Mouse (Mus musculus): Measurements from ENCODE around the gene Dnase2b.

Dnase2b gene

GRCm38 (mm10) chr3:146616533-146617283 lies 1.3 kb upstream of the Dnase2b start:
- CTCF ChIA-PET: no interaction called here

GRCm38 (mm10) chr3:146611821-146612220 lies 3.6 kb downstream of the Dnase2b start:
- CTCF ChIA-PET: no interaction called here

GRCm38 (mm10) chr3:146611261-146611660 lies 4.1 kb downstream of the Dnase2b start:
- CTCF ChIA-PET: no interaction called here

DNA sequence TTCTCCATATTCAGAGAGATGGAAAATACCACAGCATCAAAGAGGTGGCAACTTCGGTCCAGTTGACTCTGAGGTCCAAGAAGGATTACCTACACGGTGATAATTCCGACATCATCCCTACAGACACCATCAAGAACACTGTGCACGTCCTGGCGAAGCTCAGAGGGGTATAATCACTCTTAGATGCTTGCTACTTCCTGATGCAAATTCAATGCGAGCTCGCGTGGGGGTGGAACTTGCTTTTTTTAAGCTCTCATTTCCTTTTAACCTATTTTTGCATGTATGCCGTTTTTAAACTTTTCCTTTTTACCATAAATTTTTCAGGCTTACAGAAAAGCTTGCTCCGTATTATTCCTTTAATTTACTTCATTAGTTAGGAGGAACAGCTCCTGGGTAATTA lies 5.1 kb downstream of the Dnase2b start:
- CTCF ChIA-PET: no interaction called here

GRCm38 (mm10) chr3:146607368-146607767 lies 8.0 kb downstream of the Dnase2b start:
- CTCF ChIA-PET: no interaction called here

DNA sequence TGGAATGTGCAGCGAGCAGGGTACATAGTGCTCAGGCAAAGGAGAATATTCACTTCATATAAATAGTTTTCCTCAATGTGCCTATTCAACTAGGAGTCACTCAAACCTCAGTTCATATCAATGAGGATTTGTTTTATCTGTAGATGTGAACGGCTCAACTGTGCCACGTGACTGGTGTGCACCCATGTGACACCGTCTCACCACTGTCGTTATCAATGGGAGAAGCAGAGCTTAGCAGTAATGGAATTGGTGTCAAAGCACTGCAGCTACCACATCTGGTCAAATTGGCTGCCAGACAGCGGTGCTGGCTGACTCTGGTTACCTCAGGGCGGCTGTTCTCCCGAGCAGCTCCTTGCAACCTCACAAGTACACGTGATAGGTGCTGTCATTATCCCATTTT lies 10.7 kb downstream of the Dnase2b start:
- CTCF ChIA-PET: no interaction called here

- CTCF ChIA-PET: no interaction called here
These were observed 12.9 kb downstream of the Dnase2b start for GRCm38 (mm10) chr3:146602531-146602930.

GRCm38 (mm10) chr3:146601205-146601604 lies 14.2 kb downstream of the Dnase2b start:
- CTCF ChIA-PET: no interaction called here

GRCm38 (mm10) chr3:146599198-146599900 lies 16.0 kb downstream of the Dnase2b start:
- CTCF ChIA-PET: no interaction called here

DNA sequence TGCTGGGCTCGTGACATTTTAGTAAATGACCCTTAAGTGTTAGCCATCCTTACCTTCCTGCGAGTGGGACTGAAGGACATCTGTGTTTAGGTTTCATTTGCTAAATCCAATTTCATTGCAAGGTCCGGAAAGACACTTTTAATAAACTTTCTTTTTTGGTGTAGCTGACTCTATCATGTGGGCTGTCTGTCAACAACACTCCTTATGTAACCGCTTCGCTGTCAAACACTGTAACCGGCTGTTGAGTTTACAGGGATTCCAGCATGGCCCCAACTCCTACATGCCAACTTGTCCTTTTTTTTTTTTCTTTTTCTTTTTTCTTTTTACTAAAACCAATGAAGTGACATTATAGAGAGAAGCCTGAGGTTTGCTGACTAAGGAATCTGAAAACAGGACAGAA lies 17.0 kb downstream of the Dnase2b start:
- CTCF ChIA-PET: no interaction called here

- CTCF ChIA-PET: no interaction called here
These were observed 18.5 kb downstream of the Dnase2b start for GRCm38 (mm10) chr3:146596864-146597263.

GRCm38 (mm10) chr3:146596387-146596786 lies 19.0 kb downstream of the Dnase2b start:
- CTCF ChIA-PET: no interaction called here

DNA sequence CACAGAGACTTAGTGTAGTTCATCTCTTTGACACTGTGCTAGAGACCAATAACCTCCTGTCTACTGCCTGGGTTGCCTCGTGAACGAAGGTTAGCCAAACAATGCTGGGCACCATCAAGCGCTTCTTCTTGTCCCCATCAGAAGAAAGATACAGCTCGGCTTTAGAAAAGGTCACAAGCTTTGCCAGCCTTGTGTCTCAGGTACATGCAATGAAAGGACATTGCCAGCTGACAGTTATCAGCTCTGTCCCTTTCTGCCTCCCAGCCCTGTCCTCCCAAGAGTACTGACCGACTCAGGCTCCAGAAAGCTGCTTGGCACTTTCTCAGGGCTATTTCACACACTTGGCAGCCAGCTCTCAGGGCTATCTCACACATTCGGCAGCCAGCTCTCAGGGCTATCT lies 20.0 kb downstream of the Dnase2b start:
- CTCF ChIA-PET: no interaction called here

DNA sequence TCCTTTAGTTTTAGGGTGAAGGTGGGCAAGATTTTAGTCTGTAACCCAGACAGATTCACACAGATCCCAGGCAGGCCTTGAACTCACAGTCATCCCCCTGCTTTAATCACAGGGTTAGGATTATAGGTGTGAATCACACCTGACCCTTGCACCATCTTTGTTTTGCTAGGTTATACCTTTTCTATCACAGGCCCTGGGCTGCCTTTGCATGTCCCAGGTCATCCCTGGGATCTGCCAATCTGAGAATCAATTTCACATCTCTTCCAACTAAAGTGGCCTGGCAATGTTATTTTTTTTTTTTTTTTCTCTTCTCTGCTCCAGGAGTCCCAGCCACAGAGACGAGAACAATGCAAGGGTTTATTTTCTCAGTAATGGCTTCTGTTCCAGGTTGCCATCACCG lies 23.8 kb downstream of the Dnase2b start:
- CTCF ChIA-PET: interaction anchor here (0.5 kb wide), 1 partner anchor 617 kb away, joined by 3 read pairs; no protein-coding TSS in a partner anchor

DNA sequence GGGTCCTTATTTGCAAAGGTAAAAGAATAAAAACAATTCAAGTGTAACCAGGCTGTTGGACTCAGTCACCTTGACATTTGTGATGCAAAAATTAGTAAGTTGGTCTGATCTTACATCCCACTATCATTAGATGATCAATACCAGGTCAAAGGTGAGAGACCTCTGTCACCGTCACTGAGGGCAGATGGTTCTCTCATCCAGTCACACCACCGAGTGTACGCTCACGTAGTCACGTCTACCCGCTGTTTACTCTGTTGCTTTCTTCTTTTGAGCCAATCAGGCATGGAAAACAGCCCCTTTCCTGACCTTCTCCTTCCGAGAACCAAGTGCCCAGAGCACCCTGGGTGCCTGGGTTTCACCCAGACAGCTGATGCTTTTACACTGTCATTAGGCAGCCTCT lies 24.2 kb downstream of the Dnase2b start:
- CTCF ChIA-PET: interaction anchor here (0.5 kb wide), 1 partner anchor 90 kb away, joined by 5 read pairs; no protein-coding TSS in a partner anchor

DNA sequence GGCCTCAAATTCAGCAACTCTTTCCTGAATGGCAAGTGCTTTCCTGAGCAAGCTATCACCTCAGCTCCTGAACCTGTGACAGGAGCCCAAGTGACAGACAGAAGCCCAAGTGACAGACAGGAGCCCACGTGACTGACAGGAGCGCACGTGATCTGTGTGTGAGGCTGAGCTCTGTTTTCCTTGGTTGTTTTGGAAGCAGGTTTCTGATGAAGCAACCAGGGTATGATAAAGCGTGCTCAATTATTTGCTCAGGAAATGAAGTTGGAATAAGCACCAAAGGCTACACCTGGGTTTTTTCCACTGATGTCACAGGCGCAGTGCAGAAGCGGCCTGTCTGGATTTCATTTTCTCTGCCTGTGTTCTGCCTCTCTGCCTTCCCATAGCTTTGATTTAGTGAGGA lies 25.9 kb downstream of the Dnase2b start:
- CTCF ChIA-PET: no interaction called here

DNA sequence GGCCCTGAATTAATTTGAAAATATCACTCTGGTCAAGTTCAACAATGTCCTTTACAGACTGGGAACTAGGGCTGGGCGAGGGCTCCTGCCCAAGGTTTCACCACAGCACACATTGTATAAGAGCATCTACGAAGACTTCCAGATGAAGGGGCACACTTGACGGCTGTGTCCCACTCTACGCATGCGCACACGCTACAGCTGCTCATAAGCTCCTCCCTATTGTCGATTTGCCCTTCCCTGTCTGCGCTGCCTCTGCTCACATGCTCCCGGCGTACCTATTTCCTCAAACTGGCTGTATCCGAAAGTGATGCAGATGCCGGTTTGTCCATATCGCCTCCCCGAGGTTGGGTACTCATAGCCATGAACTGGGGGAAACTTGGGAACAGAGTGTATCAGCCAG lies 28.8 kb downstream of the Dnase2b start:
- CTCF ChIA-PET: interaction anchor here (0.5 kb wide), 2 partner anchors 390 to 545 kb away, joined by 3 to 4 read pairs; no protein-coding TSS in a partner anchor

- CTCF ChIA-PET: interaction anchor here (0.6 kb wide), 1 partner anchor 40 kb away, joined by 5 read pairs; no protein-coding TSS in a partner anchor
These were observed 31.5 kb downstream of the Dnase2b start for GRCm38 (mm10) chr3:146583908-146584307.

GRCm38 (mm10) chr3:146583478-146583877 lies 31.9 kb downstream of the Dnase2b start:
- CTCF ChIA-PET: no interaction called here

- CTCF ChIA-PET: no interaction called here
These were observed 35.2 kb downstream of the Dnase2b start for GRCm38 (mm10) chr3:146580039-146580729.

DNA sequence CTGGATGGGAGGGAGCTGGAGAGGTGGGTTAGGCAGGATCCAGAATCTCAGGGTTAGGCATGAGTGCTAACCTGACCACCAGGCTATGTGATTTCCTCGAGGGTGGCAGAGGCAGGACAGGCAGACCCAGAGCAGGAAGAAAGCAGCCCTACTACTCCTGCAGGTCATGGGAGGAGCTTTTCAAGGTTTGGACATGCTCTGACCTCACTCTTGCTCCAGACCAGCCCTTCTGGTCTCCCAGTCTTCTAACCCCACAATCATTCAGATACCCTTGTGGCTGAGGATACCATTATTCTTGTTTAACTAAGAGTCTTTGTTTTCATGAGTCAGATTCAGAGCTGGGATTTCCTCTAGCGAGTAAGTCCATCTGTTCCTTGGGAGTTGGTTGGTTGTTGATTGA lies 37.8 kb downstream of the Dnase2b start:
- CTCF ChIA-PET: no interaction called here

DNA sequence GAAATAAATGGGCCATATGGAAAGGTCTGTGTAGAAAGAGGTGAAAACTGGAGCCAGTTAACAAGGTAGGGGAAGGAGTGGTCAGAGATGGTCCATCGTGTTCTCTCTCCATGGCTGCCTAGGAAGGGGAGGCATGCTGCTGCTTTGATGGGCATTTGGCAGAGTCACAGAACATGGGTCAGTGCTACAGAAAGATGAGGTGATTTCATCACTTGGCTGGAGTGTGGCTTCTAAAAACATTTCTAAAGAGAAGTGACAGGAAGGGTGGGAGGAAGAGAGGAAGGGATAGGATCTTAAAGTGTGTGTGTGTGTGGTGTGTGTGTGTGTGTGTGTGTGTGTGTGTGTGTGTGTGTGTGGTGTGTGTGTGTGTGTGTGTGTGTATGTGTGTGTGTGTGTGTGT lies 44.1 kb downstream of the Dnase2b start:
- CTCF ChIA-PET: interaction anchor here (0.5 kb wide), 2 partner anchors 106 to 197 kb away, joined by 3 read pairs; no protein-coding TSS in a partner anchor

GRCm38 (mm10) chr3:146570939-146571338 lies 44.5 kb downstream of the Dnase2b start:
- CTCF ChIA-PET: interaction anchor here (0.5 kb wide), 1 partner anchor 107 kb away, joined by 3 read pairs; no protein-coding TSS in a partner anchor
